Mouse (Mus musculus) brain, embryonic 14.5 days (tissue): ENCODE data around the gene Gpr108.

Source experiments
- CTCF ChIP-seq: fragments of 200-500 bp; IDR thresholded peaks from 2 replicates; pipeline ENCODE4 v1.5.1; 2012; ENCODE audit warnings: inconsistent platforms, mild to moderate bottlenecking, moderate library complexity, borderline replicate concordance; ENCODE audit not compliant: insufficient read depth, insufficient read length; ENCODE audit errors: extremely low read depth
- POLR2A ChIP-seq: fragments of 200-500 bp; IDR thresholded peaks from 2 replicates; pipeline ENCODE4 v1.6.1; 2012; ENCODE audit warnings: mild to moderate bottlenecking, inconsistent platforms, borderline replicate concordance; ENCODE audit not compliant: poor library complexity, insufficient read depth, insufficient read length, severe bottlenecking; ENCODE audit errors: extremely low read depth

GRCm38 (mm10) chr17:57249186-57250181 is 1.2 kb upstream of the Gpr108 start, which contains the start of gene Trip10:
- TF ChIP-seq CTCF (no peak), POLR2A (peak; percentile 62; the same call in 1 of the 2 replicates)
